Mouse (Mus musculus) CH12.LX (cell line): ENCODE data around the gene Ppp1r13l.

Experiments
- CTCF ChIP-seq, 2 experiments: IDR thresholded peaks in 1 of 2; conservative IDR thresholded peaks in 1 of 2; 2 replicates each; pipeline ENCODE4 v1.5.1; 2011 to 2012; ENCODE audit warnings: low read depth in 2 of 2, low read length in 2 of 2, improper control_type of control experiment in 1 of 2, inconsistent platforms in 1 of 2, mild to moderate bottlenecking in 1 of 2, moderate library complexity in 1 of 2
- E2F4 ChIP-seq: IDR thresholded peaks from 2 replicates; pipeline ENCODE4 v1.6.1; 2011; ENCODE audit warnings: low read depth, low read length, improper control_type of control experiment; ENCODE audit not compliant: insufficient replicate concordance
- EP300 ChIP-seq: IDR thresholded peaks from 2 replicates; pipeline ENCODE4 v1.6.1; 2011; ENCODE audit warnings: low read length, improper control_type of control experiment
- POLR2A ChIP-seq: IDR thresholded peaks from 2 replicates; pipeline ENCODE4 v1.6.1; 2011; ENCODE audit warnings: low read depth, mild to moderate bottlenecking, improper control_type of control experiment, low read length
- TCF12 ChIP-seq: IDR thresholded peaks from 2 replicates; pipeline ENCODE4 v1.6.1; 2014; ENCODE audit warnings: low read depth, mild to moderate bottlenecking, inconsistent platforms, low read length, improper control_type of control experiment
- USF1 ChIP-seq: IDR thresholded peaks from 2 replicates; pipeline ENCODE4 v1.6.1; 2014; ENCODE audit warnings: low read depth, mild to moderate bottlenecking, inconsistent platforms, low read length, improper control_type of control experiment
- ZKSCAN1 ChIP-seq: IDR thresholded peaks from 2 replicates; pipeline ENCODE4 v1.6.1; 2012; ENCODE audit warnings: low read depth, inconsistent platforms, low read length, improper control_type of control experiment, borderline replicate concordance

DNA sequence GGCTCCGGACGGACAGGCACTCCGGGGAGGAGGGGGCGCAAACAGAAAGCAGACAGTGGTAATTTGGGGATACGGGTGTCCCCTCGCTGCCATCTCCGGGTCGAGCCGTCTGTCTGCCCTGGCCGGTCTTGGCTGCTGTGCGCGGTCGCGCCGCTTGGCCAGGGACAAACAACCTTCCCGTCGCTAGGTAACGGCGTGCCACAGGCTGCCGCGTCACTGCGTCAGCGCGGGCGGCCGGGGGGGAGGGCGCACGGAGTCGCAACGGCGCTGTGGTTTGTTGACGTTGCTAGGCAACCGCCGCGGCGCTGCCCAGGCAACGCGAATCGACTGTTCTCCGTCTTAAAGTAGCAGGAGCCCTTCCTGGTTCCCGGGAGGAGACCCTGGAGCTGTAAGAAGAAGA, 39.6 kb upstream of the Ppp1r13l start:
- no peak for TF ChIP-seq CTCF (conservative IDR thresholded peaks at IDR 0.05 in 1 of 2, IDR thresholded peaks at IDR 0.05 in 1 of 2; ENCODE audit: low read depth in 2 of 2, low read length in 2 of 2)
- no peak for TF ChIP-seq TCF12
- TF ChIP-seq USF1: no peak
- TF ChIP-seq EP300: no peak
- no peak for TF ChIP-seq ZKSCAN1
- TF ChIP-seq E2F4: no peak
- no peak for TF ChIP-seq POLR2A
